Mouse (Mus musculus) lung, postnatal 25 days (tissue): Measurements from ENCODE around the gene Vmn1r83.

ENCODE experiments used
- DNase-seq: peaks from one replicate; pipeline ENCODE4 v3.0.0; 2022; ENCODE audit warnings: low spot score

Vmn1r83 gene

DNA sequence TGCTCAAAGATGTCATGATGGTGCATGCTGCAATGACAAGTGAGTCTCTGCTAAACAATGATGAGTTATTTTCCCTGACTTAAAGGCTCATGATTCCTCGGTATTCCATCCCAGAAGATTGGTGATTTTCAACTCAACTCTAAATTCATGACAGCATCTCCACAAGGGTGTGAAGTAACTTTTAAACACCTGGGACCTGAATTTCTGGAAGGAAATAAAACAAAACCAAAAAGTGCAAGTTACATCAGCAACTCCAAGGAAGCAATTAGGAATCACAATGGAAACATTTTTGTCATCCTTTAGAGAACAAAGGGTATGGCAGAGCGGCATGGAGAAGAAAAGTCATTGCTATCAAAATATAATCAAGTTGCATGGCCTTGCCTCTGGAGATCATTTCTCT, at the start of gene Vmn1r83:
Vmn1r83 (minus strand) TSS at position 101 of the 400 bp plus-strand sequence.
- no peak for DNase-seq

GRCm38 (mm10) chr7:12369173-12369572, 39.9 kb upstream of the Vmn1r83 start, which contains the start of gene Vmn1r84:
TSS of gene Vmn1r84 (minus strand) at chr7:12369273.
- no peak for DNase-seq

DNA sequence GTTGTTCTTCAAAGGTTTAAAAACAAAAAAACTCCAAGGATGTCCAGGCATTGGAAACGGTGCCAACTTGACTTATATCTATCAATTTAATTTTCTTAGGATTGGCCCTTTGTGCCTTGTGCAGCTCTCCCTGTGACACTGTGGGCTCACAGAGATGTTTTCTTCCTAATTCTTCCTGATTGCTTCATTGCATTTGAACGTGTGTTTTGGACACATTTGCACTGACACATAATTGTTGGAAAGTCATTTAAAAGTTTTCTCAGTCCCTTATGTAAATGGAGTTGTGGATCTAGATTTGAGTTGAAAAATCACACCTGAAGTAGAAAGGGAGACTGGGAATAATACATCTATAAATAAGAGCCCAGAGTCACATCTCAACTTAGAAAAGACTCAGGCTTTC, 29.2 kb downstream of the Vmn1r83 start, which contains the start of gene Vmn1r82:
Vmn1r82 (plus strand) TSS at position 301 of the 400 bp plus-strand sequence.
- no peak for DNase-seq
